ENCODE assay signal across 9 mouse cellular contexts in genomic region chr10:79716254-79716987, GRCm38 (mm10). TPM values are rescaled to one million over a fixed set of nuclear protein-coding genes. Genes with fewer than 3 reads are reported as not detected.
A peak's percentile ranks its signal among the peaks of the same experiment; 100 is the strongest.
DNase-seq lines count a peak whose midpoint lies in the region; ATAC-seq and TF ChIP-seq lines count a peak whose summit lies in the region.
"Had no signal": no experiment of that assay in that cellular context is flagged by ENCODE, and none has a peak within 500 bp of the region (broad histone marks: within the 10 kb centered on the region; RNA-seq: fewer than 3 reads in every experiment).

Gene Hcn2, plus strand, starts transcription at chr10:79716634.

- no peaks in the 10 kb centered on the region for H3K9me3 ChIP-seq in liver, embryonic 11.5 days (ENCODE audit: control insufficient read depth, low read length)

- no peak for TF ChIP-seq CTCF in testis, adult 2 months (IDR thresholded peaks at IDR 0.05; ENCODE audit: control insufficient read depth, insufficient read depth, insufficient replicate concordance, low read depth, low read length)

- no peak; the same call in 1 of the 2 replicates for ATAC-seq in liver, embryonic 11.5 days (replicated peaks; ENCODE audit: low FRiP score)

- intact Hi-C loops in heart, postnatal 36 days (cut with DNase I) = no loop called here

- no peaks in the 10 kb centered on the region for H3K27me3 ChIP-seq in testis, adult 2 months (ENCODE audit: control insufficient read depth, insufficient read depth, low read length)
- peaks cover 54% of the 10 kb centered on the region for H3K27me3 ChIP-seq in liver, embryonic 11.5 days (replicated peaks; ENCODE audit: control insufficient read depth, insufficient read depth, low read length)

- H3K4me2 ChIP-seq in liver, embryonic 11.5 days = peak within 1 kb of the TSS; percentile 91

- no peak for TF ChIP-seq POLR2A in testis, adult 2 months (IDR thresholded peaks at IDR 0.05; ENCODE audit: control insufficient read depth, low read depth, low read length)

- WGBS in liver, embryonic 11.5 days = 2% methylated on average over 64 of the region's 91 CpGs

- H3K9ac ChIP-seq in liver, embryonic 11.5 days (ENCODE audit: low read depth, low read length) = 0 out of 2 replicates have a peak within 1 kb of the TSS, but pooled peaks have one; percentile 25

- no peak within 1 kb of the TSS for H3K27ac ChIP-seq in testis, adult 2 months (ENCODE audit: control insufficient read depth, insufficient read depth, low read depth, low read length)
- no peak within 1 kb of the TSS for H3K27ac ChIP-seq in liver, embryonic 11.5 days (ENCODE audit: low read depth, low read length)

- no peaks in the 10 kb centered on the region for H3K36me3 ChIP-seq in testis, adult 2 months (ENCODE audit: control insufficient read depth, insufficient read depth, low read length)
- peaks cover 7% of the 10 kb centered on the region; the same call in 1 of the 2 replicates for H3K36me3 ChIP-seq in liver, embryonic 11.5 days (ENCODE audit: control insufficient read depth, insufficient read depth, low read length)

- H3K4me3 ChIP-seq in testis, adult 2 months (ENCODE audit: control insufficient read depth, low read depth, low read length) = peak within 1 kb of the TSS; percentile 39
- peak within 1 kb of the TSS; percentile 67 for H3K4me3 ChIP-seq in liver, embryonic 11.5 days (ENCODE audit: low read depth, low read length)

- peaks cover 16% of the 10 kb centered on the region for H3K4me1 ChIP-seq in testis, adult 2 months (ENCODE audit: control insufficient read depth, insufficient read depth, low read length)
- peaks cover 14% of the 10 kb centered on the region for H3K4me1 ChIP-seq in liver, embryonic 11.5 days (replicated peaks; ENCODE audit: control insufficient read depth, insufficient read depth, low read length)

- DNase-seq in embryo, embryonic 11 days = peak; percentile 55
- DNase-seq in embryo, embryonic 9.5 days (ENCODE audit: extremely low spot score) = no peak
- no peak for DNase-seq in testis, postnatal 10 days (ENCODE audit: low spot score)
- no peak for DNase-seq in heart, postnatal 36 days
- DNase-seq in liver, embryonic 11.5 days (ENCODE audit: low spot score) = no peak
- DNase-seq in c-Kit-positive CD71-positive TER-119-positive erythroid progenitor cells, embryonic 14.5 days (ENCODE audit: low spot score) = no peak
- DNase-seq in thymus, postnatal 36 days = no peak

RNA-seq across cellular contexts. Expression of gene Hcn2, which starts in this region (rescaled TPM):
- 0.69 and 0.88 TPM in 2 replicates for polyA plus RNA-seq in testis, adult 2 months (2012; rRNA removed)
- 10 to 100 TPM; 20.0 to 26.8 TPM for total RNA-seq in heart, postnatal 36 days (2021)
- polyA plus RNA-seq in liver, embryonic 11.5 days (2014; fragmentation: Nextera tagmentation; extraction: Ambion mirVana) = not detected in 2 replicates
- total RNA-seq: hematopoietic stem cell, adult 5-6 weeks had no signal
